Mouse (Mus musculus) brain, embryonic 18.5 days (tissue): Measurements from ENCODE around the gene 2310022A10Rik.

Experiments
- DNase-seq: peaks from one replicate; pipeline ENCODE4 v3.0.0-alpha.2; 2012; ENCODE audit warnings: low read depth, low spot score

Gene 2310022A10Rik

GRCm38 (mm10) chr7:27552931-27553513 lies at the start of gene 2310022A10Rik, which contains the start of gene Pld3:
Gene 2310022A10Rik, plus strand, starts transcription at chr7:27553233.
Gene Pld3, minus strand, starts transcription at chr7:27553218.
- peak; percentile 93 for DNase-seq

GRCm38 (mm10) chr7:27506765-27507370 lies 46.2 kb upstream of the 2310022A10Rik start:
- no peak for DNase-seq

- DNase-seq = peak; percentile 85
These were observed 45.1 kb upstream of the 2310022A10Rik start for GRCm38 (mm10) chr7:27507711-27508647.

- no peak for DNase-seq
These were observed 44.4 kb upstream of the 2310022A10Rik start for GRCm38 (mm10) chr7:27508648-27509005.

GRCm38 (mm10) chr7:27510809-27511208 lies 42.2 kb upstream of the 2310022A10Rik start:
- no peak for DNase-seq

- DNase-seq = no peak
These were observed 38.1 kb upstream of the 2310022A10Rik start for GRCm38 (mm10) chr7:27514961-27515360.

GRCm38 (mm10) chr7:27518314-27518713 lies 34.7 kb upstream of the 2310022A10Rik start:
- no peak for DNase-seq

- no peak for DNase-seq
These were observed 32.9 kb upstream of the 2310022A10Rik start for GRCm38 (mm10) chr7:27520104-27520503.

- DNase-seq = no peak
These were observed 32.4 kb upstream of the 2310022A10Rik start for GRCm38 (mm10) chr7:27520599-27520998.

- DNase-seq = no peak
These were observed 30.1 kb upstream of the 2310022A10Rik start, which contains the start of gene Hipk4 for GRCm38 (mm10) chr7:27522967-27523366. Gene Hipk4, plus strand, starts transcription at chr7:27523267.

- no peak for DNase-seq
These were observed 29.2 kb upstream of the 2310022A10Rik start for GRCm38 (mm10) chr7:27523805-27524204.

GRCm38 (mm10) chr7:27526039-27526827 lies 26.8 kb upstream of the 2310022A10Rik start:
- peak; percentile 36 for DNase-seq

- DNase-seq = no peak
These were observed 24.0 kb upstream of the 2310022A10Rik start for GRCm38 (mm10) chr7:27529070-27529469.

- DNase-seq = no peak
These were observed 22.1 kb upstream of the 2310022A10Rik start for GRCm38 (mm10) chr7:27530937-27531336.

- no peak for DNase-seq
These were observed 21.3 kb upstream of the 2310022A10Rik start for GRCm38 (mm10) chr7:27531707-27532106.

GRCm38 (mm10) chr7:27532480-27533050 lies 20.5 kb upstream of the 2310022A10Rik start:
- DNase-seq = no peak

- DNase-seq = no peak
These were observed 17.6 kb upstream of the 2310022A10Rik start for GRCm38 (mm10) chr7:27535386-27535785.

GRCm38 (mm10) chr7:27536618-27537017 lies 16.4 kb upstream of the 2310022A10Rik start:
- no peak for DNase-seq

- DNase-seq = no peak
These were observed 15.0 kb upstream of the 2310022A10Rik start for GRCm38 (mm10) chr7:27537998-27538397.

GRCm38 (mm10) chr7:27538797-27539196 lies 14.2 kb upstream of the 2310022A10Rik start:
- DNase-seq = no peak

- DNase-seq = no peak
These were observed 12.5 kb upstream of the 2310022A10Rik start for GRCm38 (mm10) chr7:27540521-27540920.
